Mouse (Mus musculus) urinary bladder, adult 2 months (tissue): ENCODE data around the gene Gm42742. TPM values are rescaled to one million over a fixed set of nuclear protein-coding genes. Genes with fewer than 3 reads are reported as not detected.

ENCODE experiments used
- DNase-seq: peaks from one replicate; pipeline ENCODE4 v3.0.0; 2022; ENCODE audit warnings: low spot score
- polyA plus RNA-seq: library from polyadenylated mRNA; depleted of rRNA; stranded (reverse); fragments of >200 nt; gene quantifications from 2 replicates; pipeline ENCODE4 v1.2.3, GENCODE M21; 2012

Gm42742 gene
- polyA plus RNA-seq, 1 experiment: 76.5 TPM

DNA sequence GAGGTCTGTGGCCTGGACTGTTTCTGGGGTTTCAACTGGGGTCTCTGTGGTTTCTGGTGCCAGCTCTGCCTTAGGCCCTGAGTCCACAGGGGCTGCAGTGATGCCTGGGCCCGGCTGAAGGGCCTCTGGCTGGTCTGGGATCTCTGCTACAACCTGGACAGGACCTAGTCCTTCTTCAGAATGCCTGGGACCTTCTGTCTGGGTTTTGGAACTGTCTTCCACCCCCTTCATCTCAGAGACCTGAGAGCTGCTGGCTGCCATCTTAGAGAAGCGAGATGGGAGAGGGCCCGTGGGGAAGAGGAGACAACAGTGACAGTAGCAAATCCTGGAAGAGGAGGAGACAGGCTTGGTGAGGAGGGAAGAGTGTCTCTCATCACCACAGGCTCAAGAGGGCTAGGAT, 866 bp downstream of the Gm42742 start:
- no peak for DNase-seq

DNA sequence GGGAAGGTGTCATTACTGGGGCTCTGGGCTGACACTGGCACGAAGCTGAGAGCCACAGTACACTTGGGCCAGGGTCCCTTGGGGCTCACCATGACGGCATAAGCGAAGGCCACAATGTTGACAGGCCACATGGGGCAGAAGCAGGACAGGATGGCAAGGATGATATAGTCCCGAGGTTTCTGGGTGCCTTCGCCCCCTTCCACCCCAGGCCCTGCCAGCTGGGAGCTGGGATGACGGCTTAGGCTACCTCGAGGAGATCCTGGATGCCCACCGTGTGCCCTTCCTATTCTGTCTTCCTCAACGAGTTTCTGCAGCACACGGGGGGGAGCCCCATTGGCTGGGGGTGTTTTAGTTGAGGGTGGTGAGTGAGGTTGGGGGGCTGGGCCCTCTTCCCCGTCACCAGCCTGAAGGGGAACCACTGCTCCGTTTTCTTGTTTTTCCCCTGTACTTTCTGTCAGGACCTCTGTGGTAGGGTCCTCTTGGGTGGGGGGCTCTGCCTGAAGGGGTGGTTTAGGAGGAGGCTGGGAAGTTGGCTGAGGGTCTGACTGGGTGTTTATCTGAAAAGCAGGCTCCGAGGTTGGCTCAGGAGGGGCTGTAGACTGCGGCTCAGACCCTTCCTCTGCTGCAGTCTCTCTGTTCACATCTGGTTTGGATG, 1.5 kb downstream of the Gm42742 start:
- no peak for DNase-seq

- DNase-seq: no peak
These were observed 2.2 kb downstream of the Gm42742 start for GRCm38 (mm10) chr7:127018416-127019305.

GRCm38 (mm10) chr7:127017950-127018345, 2.9 kb downstream of the Gm42742 start:
- DNase-seq: no peak

GRCm38 (mm10) chr7:127016971-127017949, 3.6 kb downstream of the Gm42742 start, which contains the start of gene Pagr1a:
Gene Pagr1a (minus strand): TSS chr7:127017352.
- DNase-seq: peak; percentile 94

GRCm38 (mm10) chr7:127016486-127016938, 4.4 kb downstream of the Gm42742 start:
- no peak for DNase-seq

GRCm38 (mm10) chr7:127016481-127016485, 4.6 kb downstream of the Gm42742 start, which contains the start of gene Pagr1b:
Gene Pagr1b (minus strand): TSS chr7:127016484.
- no peak for DNase-seq

- DNase-seq: no peak
These were observed 4.8 kb downstream of the Gm42742 start for GRCm38 (mm10) chr7:127016081-127016480.

- no peak for DNase-seq
These were observed 5.9 kb downstream of the Gm42742 start for GRCm38 (mm10) chr7:127014993-127015392.

DNA sequence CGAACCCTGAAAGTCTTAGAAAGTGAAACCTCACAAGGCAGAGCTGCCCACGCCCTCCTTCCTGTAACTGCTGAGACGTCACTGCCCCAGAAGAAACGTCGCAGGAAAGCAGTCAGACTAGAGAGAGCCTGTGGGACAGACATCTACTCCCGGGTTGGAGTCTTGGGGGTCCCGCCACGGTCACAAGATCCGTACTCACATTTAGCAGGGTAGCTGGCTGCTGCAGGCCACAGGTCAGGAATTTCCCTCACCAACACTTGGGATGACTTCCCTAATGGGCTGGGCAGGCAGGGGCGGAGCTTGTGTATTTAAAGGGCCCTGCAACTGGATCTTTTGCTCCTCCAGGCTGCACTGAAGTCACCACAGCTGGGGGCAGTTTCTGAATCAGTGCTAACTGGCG, 6.6 kb downstream of the Gm42742 start, which contains the start of gene Mvp:
Gene Mvp, minus strand, starts transcription at position 302 of the 400 bp plus-strand sequence.
- DNase-seq: peak; percentile 55

GRCm38 (mm10) chr7:127013385-127013784, 7.5 kb downstream of the Gm42742 start:
- DNase-seq: no peak

GRCm38 (mm10) chr7:127012845-127013244, 8.1 kb downstream of the Gm42742 start:
- DNase-seq: no peak

DNA sequence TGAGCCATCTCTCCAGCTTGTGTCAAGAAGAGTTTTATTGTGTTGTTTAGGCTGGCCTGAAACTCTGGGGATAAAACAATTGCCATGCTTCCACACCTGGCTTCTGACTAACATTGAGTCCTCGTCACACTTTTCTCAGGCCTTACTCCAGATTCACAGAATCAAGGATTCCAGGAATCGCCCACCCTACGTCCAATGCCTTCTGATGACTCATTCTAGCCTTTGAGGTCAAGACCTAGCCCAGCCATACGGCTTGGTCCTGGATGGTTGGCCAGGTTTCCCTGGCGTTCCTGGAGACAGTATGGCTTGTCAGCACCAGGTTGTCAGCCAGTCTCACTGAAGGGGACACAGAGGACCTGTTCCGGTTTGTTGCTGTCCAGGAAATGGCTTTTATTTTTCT, 8.5 kb downstream of the Gm42742 start:
- no peak for DNase-seq

DNA sequence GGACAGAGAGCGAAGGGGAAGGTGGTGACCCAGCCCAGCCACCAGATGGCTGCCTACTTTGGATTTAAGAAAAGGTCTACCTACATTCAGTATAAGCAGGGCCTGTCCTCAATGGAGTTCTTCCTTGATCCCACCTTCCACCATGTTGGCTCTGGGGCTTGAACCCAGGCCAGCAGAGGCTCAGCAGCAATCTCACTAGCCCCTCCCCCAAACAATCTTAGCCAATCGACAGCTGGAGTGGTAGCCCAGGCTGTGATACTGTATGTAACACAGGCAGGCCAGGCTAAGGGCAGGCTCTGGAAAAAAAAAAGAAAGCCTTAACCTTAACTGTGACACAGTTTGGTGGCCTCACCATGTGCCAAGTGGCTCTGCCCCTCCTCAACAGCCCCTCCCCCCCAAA, 9.2 kb downstream of the Gm42742 start:
- DNase-seq: no peak

DNA sequence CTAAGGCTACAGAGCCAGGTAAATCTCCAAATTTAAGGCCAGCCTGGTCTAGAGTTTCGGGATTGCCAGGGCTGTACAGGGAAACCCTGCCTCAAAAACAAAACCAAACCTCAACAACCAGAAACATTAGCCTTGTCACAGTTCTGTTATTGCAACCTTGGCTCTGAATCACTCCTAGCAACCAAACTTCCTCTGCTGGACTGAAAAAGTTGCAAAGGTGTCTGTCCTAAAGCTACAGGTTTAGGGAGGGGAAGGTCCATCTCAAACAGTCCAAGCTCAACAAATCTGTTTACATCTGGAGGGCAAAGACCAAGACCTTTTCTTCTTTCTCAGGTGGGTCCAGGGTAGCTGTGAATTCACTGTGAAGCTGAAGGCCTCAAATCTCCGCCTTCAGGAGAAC, 9.8 kb downstream of the Gm42742 start:
- no peak for DNase-seq

DNA sequence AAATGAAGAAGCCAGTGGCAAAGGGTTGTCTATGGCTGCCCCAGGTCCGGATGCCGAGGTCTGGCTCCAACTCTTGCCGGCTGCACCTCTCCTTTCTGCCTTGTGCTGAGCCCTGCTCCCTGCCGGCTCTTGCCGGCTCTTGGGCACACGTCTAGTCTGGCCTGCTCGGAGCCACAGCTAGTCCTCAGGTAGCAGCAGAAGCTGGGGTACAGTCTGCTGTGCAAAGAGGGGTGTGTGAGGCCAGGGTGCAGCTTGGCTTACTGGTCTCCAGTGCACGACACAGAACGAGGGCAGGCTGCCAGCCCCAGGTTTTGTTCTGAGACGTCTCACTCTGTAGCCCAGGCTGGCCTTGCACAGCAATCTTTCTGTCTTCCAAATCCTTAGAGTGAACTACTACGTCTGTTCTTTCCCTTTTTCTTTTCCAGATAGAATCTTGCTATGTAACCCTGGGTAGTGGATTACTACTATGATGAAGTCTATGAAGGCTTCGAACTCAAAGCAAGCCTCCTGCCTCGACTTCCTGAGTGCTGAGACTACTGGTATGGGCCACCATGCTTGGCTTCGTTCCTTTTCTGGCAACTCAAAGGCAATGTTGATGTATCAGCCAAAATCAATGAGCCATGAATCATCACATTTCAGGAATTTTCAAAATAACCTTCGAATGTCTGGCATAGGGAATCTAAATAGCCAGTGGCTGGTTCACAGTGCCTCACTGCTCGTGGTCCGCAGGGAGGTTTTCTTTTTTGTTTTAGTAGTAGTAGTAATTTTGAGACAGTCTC, 11.4 kb downstream of the Gm42742 start:
- DNase-seq: no peak

DNA sequence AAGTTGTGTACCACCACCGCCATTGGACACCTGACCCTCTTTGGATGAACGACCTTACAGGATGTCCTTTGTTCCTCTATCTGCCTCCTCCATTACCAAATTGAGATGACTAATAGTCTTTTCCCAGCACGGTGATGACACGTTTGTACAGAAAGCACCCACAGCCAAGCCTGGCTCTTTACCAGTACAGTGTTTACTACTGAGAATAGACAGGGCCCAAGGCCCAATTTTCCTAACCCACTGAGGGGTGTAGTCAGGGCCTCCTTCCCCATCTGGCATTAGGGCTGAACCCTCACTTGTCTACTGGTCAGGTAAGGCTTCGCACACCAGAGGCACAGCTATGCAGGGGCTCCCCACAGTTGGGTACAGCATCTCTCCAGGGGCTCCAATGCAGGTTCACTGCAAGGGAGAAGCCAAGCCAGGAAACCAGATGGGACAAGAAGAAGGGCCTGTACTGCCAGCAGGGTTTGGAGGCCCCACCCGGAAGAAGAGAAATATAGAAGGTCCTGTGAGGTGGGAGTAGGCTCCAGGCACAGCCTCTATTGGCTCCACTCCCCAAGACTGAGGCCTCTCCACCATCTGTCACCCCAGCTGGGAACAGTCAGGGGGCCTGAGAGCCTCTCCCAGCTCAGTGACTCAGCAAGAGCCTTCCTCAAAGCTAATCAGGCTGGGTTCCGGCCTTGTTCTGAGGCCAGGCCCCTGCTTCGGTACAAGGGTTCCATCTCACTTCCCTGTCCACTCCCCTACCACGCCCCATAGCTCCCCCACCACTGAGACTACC, 12.5 kb downstream of the Gm42742 start:
- no peak for DNase-seq

DNA sequence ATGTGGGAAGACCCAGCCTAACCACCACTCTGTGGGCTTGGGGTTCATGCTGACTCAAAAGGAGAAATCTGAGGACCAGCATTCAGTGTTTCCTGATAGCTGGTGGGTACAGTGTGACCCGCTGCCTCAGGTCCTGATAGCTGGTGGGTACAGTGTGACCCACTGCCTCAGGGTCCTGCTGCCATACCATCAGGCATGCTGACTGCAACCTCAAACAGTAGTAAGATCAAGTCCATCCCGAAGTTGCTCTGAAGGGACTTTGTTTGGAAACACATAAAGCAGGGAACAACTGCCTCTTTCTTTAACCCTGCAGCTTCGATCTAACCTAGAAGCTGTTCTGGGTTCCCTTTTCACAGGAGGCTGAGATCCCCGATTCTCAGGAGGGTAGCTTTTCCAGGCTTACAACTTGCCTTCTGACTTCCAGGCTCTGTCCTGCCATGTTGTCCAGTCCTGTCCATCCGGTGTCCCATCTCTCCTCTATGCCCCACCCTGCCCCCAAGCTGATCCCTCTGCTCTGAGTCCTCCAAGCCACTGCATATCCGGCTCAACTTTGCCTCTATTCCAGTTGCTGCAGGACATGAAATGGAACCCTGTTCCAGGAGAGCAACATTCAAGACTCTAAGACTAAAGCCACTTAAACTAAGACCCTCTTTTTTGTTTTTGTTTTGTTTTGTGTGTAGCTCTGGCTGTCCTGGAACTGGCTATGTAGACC, 13.4 kb downstream of the Gm42742 start:
- no peak for DNase-seq

DNA sequence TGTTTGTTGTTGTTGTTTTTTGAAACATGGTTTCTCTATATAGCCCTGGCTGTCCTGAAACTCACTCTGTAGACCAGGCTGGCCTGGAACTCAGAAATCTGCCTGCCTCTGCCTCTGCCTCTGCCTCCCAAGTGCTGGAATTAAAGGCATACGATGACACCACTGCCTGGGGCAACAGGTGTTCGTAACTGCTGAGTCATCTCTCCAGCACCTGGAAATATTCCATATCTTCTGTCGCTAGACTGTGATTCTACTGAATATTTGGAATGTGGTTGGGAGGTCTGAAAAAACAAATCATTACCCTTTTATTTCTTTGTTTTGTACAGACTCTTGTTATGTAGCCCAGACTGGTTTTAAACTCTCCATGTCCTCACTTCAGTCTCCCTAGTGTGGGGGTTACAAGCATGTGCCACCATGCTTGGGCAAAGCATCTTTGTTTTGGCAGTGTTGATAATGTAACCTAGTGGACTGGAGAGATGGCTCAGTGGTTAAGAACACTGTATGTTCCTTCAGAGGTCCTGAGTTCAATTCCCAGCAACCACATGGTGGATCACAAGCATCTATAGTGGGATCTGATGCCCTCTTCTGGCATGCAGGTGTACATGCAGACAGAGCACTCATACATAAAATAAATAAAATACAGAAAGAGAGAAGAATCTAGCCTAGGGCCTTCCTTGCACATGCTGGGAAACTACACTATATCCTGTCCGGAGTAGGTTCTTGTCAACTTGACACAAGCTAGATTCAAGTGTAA, 16.6 kb downstream of the Gm42742 start:
- DNase-seq: no peak
